Mouse (Mus musculus): ENCODE measurements around the gene Specc1.

DNA sequence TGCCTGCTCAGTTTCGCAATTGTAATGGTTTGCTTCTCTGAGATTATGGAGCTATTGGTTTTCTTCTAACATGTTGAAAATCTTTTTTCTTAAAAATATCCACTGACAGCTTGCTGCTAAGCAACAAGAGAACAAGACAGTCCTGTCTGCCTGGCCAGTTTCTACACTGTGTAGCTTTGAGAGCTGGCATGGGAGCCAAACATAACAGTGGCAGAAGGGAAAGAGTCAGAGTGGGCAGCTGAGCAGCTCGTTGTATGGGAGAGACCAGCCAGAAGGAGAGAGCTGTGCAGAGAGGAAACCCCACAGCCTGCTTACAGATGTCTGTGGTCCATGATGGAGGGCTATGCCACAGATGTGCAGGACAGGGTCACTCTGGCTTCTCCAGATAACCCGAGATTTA, 235.5 kb downstream of the Specc1 start:
- TF ChIP-seq USF1 (IDR thresholded peaks at IDR 0.05; ENCODE audit: low read depth) (no peak), POLR2A (IDR thresholded peaks at IDR 0.05; ENCODE audit: insufficient read length, low read depth) (no peak), MYOD1 (IDR thresholded peaks at IDR 0.05; ENCODE audit: control insufficient read depth in 1 of 3, insufficient read length in 2 of 3, low read depth in 2 of 3) (no peak), TCF12 (IDR thresholded peaks at IDR 0.05; ENCODE audit: insufficient read depth, poor library complexity, severe bottlenecking) (no peak), TCF3 (IDR thresholded peaks at IDR 0.05; ENCODE audit: insufficient read length, low read depth) (no peak), MAX (IDR thresholded peaks at IDR 0.05; ENCODE audit: low read depth) (no peak), CEBPB (IDR thresholded peaks at IDR 0.05; ENCODE audit: insufficient read depth, poor library complexity, severe bottlenecking) (no peak), E2F4 (IDR thresholded peaks at IDR 0.05; ENCODE audit: insufficient read depth) (no peak), POLR2AphosphoS2 (IDR thresholded peaks at IDR 0.05; ENCODE audit: insufficient read length, low read depth) (no peak), REST (IDR thresholded peaks at IDR 0.05; ENCODE audit: insufficient read depth, insufficient read length) (no peak)

Measured in myocyte (in vitro differentiated cells).